Mouse (Mus musculus) urinary bladder, adult 18-20 months (tissue): Measurements from ENCODE around the gene Ccl27b.
"Not testable (repeated sequence)": the region's sequence is repeated elsewhere in the genome, so short reads cannot be mapped to it uniquely, and the experiment has no call there.

Experiments
- DNase-seq, 2 experiments: peaks; one replicate each; pipeline ENCODE4 v3.0.0; 2022; ENCODE audit warnings: low spot score in 2 of 2, mixed read lengths in 2 of 2

The Ccl27b gene

DNA sequence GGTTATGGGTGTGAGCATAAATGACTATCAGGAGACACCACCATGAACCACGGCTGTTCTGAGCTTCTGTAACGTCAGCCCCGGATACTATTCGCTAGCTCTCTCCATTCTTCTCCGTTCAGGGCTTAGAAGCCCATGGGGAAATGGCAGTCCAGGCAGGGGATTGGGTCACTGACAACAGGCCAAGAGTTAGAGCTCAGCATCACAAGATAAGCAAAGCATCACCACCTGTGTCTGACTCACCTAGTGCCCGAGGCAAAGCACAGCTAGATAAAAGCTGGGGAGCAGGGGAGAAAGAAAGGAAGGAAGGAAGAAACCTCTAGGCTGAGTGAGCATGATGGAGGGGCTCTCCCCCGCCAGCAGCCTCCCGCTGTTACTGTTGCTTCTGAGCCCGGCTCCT, at the start of gene Ccl27b:
Ccl27b (plus strand) TSS at position 301 of the 400 bp plus-strand sequence.
- DNase-seq: not testable (repeated sequence)

DNA sequence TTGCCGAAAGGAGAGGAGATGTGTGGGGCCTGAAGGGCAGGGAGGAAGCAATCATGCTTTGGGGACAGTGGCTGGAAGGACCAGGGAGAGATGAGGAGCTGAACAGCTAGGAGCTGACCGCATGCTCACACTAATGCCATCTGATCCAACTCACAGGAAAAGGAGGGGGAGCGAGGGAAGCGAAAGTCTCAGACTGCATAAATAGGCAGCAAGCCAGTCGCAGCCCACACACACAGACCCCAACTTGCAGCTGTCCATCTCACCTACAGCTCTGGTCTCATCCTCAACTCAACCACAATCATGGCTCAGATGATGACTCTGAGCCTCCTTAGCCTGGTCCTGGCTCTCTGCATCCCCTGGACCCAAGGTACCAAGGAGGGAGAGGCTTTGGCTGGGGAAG, 43.2 kb upstream of the Ccl27b start, which contains the start of gene Gm10591:
Gm10591 (plus strand) TSS at position 301 of the 400 bp plus-strand sequence.
- DNase-seq: not testable (repeated sequence)

DNA sequence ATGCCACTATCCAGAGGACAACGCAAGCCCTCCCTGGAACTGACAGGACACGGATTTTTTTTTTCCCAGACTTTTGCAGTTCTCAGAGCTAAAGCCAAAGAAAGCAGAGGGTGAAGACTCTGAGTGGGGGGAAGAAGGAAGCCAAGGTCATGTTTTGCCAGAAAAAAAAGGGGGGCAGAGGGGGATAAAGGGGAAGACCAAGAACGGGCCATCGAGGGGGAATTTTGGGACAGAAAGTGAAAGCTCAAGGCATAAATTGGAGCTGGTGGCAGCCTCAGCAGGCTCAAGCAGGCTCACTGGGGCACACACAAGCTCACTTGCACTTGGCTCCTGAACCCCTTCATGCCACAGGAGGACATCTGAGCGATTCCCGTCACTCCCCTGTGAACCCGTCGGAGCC, 25.6 kb upstream of the Ccl27b start, which contains the start of gene Gm2564:
Gm2564 (plus strand) TSS at position 301 of the 400 bp plus-strand sequence.
- not testable (repeated sequence) for DNase-seq

DNA sequence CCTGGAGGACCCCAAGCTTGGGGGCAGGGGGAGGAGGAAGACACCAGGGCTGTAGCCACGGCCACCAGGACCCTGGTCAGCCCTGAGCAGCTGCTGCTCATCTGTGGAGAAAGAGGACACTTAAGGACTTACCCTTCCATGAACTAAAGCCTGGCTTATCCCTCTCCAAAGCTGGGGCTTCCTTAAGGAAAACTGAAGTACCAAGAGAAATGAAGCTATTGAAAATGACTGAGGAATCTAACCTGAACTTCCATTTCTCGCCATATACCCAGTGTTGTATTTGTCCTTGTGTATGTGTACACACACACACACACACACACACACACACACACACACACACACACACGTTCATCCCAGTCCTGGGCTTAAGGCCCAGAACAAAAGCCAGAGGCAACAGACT, 6.7 kb downstream of the Ccl27b start, which contains the start of gene Il11ra2:
Il11ra2 (minus strand) TSS at position 101 of the 400 bp plus-strand sequence.
- DNase-seq: not testable (repeated sequence)

DNA sequence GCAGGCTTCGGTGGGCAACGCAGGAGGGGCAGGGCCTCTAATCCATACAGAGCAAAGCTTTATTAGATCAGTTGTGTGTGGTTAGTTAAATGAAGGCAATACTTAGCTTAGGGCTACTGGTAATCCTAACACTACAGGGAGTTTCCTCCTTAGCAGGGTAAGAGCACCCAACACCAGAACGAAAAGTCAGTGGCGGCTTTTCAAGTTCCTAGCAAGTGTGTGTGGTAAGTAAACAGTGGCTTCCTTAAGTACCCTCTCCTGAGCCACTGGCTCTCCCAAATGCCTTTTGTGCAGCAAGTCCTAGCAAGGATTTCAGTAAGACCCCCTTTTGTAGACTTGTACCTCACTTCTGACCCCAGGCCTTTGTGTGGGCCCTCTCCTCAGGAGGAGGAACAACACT, 20.4 kb downstream of the Ccl27b start:
- DNase-seq: not testable (repeated sequence)

DNA sequence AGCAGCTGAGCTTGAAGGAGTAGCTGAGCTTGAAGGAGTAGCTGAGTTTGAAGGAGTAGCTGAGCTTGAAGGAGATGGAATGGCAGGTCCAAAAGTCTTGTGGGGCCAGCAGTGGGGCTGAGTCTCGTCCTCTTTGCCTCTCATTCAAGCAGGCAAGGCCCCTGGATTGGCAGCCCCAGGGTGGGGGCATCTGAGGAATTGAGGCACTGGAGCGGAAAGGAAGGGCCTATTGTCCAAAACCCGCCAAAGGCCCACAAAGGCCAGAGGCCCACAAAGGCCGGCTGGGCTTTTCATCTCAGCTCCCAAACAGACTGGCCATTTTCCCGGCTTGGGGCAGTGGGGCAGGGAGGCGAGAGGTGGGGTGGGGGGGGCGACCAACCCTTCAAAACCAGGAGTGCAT, 24.3 kb downstream of the Ccl27b start:
- not testable (repeated sequence) for DNase-seq

DNA sequence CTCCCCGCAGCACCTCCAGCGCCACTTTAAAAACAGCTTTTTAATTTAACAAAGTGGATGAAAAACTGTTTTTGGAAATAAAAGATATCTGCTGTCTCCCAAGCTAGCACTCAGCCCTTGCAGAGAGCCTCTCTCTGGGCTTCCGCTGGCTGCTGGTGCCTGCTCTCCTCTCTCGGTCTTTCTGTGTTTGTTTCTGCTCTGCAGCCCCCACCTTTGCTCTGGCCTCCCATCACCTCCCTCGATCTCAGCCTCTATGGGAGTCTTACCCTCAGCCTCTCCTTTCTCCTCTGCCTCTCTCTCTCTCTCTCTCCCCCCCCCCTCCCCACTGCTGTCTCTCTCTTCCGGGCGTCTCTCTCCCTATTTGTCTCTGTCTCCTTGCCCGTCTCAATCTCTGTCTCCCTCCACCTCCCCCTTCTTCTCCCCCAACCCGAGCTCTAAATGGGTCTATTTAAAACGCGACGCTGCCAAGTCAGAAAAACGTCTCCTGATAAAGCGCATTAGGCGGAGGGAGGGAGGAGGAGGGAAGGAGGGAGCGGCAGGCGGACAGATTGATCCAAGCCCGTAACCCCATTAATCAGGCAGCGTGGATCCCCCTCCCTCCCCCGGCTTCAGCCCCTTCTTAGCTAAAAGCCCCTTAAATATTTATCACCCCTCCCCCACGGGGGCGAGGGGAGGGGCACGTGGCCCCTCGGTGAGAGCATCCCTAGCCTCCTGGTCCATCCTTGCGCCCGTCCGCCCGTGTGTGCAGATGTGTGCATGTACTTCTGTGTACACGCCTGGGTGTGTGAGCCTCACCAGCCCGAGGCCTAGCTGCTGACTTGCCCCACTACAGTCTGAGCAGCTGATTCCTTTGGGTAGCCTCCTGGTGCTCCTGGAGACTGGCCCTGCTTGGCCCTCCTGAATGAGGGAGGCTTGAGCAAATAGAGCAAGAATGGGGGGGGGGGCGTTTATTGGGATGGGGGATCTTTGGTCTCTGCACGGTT, 25.6 kb downstream of the Ccl27b start:
- not testable (repeated sequence) for DNase-seq

DNA sequence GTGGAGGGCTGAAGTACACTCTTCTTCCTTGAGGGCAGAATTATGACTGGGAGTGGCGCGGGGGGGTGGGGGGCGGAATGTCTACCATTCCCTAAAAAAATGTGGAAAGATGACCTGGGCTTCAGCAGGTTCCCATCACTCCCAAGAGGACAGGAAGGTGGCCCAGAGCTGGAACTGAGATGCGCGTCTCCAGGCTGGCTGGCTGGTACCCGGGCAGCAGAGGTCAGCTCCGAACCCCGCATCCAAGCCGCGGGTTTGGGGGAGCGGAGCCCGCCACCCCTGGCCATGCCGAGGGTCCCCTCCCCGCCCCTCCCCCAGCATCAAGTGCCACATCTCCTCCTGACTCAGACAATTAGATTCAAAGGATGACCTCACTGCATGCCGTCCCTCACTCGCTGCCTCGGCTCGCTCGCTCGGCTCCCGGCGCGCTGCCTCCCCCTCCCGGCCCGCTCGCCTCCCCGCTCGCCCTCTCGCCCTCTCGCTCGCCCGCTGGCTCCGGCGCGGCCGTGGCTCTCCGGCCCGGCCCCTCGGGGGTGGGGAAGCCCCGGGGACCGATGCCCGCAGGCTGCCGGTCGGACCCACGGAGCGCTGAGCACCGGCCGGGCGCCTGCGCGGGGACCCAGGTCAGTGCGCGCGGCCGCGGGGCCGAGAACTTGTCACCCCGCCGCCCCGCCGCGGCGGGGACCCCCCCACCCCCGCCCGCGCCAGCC, 26.6 kb downstream of the Ccl27b start:
- not testable (repeated sequence) for DNase-seq

DNA sequence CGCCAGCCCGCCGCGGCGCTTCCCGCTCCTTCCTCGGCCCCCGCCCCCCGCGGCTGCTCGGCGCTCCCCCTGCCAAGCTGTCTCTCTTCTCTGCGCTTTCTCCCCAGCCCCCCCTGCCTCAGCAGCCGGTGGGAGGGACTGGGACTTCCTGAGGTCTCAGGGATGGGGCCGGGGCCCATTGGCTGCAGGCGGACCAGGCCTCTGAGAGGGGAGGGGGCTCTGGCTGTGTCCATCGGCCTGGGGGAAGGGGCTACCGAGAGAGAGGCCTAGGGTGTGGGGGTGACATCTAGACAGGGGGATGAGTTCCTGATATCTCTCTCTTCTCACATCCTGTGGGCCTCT, 27.1 kb downstream of the Ccl27b start:
- DNase-seq: not testable (repeated sequence)
